Mouse (Mus musculus): Measurements from ENCODE around the gene Sprr2a2.
"Not testable (repeated sequence)": the region's sequence is repeated elsewhere in the genome, so short reads cannot be mapped to it uniquely, and the experiment has no call there.

DNA sequence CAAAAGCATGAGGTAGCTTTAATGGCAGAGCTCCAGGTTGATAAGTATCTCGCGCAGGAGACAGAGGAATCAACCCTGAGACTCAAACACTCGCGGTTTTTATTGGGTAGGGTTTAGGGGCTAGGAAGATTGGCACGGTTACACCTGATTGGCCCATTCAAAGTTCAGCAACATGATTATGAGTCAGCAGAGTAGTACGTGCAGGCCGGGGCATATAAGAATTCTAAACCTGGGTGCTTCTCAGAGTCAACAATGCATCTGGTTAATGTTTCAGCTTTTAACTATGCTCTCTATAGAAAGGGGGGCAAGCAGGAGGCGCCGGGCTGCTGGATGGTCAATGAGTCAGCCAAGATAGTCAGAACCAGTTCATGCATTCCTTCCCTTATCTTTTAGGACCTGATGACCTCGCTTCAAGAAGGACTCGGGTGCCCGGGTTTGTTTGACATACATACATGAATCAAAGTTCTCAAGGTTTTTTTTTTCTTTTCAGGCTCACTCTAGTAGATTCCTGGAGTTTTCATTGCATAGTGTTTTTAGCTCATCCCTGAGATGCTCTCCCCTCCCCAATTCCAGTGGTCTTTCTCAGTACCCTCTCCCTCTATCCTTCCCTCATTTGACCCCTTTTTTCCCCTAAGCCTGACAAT lies 65.4 kb downstream of the Sprr2a2 start:
- TF ChIP-seq POLR2AphosphoS5 (IDR thresholded peaks at IDR 0.05; ENCODE audit: insufficient replicate concordance, low read depth, low read length); CTCF (IDR thresholded peaks at IDR 0.05; ENCODE audit: low read depth, low read length); TAL1 (conservative IDR thresholded peaks at IDR 0.05; ENCODE audit: low read depth, low read length): not testable (repeated sequence)
